Mouse (Mus musculus) WW6 (cell line): ENCODE results near the gene Cdc37l1.

ENCODE experiments used
- DNase-seq: peaks from one replicate; pipeline ENCODE4 v3.0.0-alpha.2; 2013; ENCODE audit warnings: low read depth, low spot score

The Cdc37l1 gene

DNA sequence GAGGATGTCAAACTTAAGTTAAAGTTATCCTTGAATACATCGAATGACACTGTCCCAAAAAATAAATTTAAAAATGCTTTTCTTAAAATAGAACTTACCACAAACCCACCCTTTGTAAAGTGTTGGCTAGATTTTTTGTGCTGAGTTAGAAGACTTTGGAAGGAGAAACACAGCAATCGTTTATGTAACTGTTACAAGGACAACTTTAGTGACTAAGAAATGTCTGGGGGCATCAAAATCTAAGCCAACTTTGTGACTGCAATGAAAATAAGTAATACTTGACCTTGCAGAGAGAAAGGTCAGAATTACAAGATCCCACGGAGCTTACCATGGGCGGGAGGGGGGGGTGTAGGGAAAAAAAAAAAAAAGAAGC, 56.8 kb downstream of the Cdc37l1 start:
- DNase-seq = no peak

DNA sequence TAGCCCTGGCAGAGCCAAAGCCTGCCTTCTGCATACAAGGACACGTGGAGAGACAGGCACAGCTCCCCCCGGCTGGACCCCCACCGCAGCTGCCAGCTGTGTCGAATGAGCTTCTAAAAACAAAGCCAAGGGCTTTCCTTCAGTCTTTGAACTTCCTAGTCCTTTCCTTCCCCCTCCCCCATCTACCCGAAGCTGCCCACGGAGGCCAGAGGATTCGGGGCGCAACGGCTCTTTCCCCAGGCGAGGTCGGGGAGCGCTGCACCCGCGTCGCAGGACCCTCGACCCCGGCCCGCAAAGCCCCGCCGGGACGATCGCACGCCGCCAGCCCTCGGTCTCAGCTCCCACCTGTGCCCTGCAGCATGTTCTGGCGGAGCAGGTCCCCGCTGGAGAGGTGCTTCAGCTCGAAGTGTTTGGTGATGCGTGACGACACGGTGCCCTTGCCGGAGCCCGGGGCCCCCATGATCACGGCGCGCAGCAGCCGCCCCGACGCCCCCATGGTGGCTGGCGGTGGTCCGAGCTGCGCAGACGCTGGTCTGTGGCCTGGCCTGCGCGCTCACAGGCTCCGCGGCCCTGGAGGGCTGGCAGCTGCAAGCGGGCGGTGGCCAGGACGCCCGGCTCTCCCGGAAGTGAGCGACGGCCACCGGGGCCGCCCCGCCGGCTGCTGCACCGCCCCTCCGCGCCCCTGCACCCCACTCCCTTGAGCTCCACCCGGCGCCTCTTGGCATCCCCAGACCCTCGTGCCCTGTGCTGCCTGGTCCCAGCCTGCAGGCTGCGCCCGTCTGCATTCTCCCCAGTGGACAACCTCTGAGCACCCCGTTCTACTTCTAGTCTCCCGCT, 57.4 kb downstream of the Cdc37l1 start, which contains the start of gene Ak3:
Ak3 (minus strand) TSS at position 628 of the 837 bp plus-strand sequence.
- DNase-seq = no peak

DNA sequence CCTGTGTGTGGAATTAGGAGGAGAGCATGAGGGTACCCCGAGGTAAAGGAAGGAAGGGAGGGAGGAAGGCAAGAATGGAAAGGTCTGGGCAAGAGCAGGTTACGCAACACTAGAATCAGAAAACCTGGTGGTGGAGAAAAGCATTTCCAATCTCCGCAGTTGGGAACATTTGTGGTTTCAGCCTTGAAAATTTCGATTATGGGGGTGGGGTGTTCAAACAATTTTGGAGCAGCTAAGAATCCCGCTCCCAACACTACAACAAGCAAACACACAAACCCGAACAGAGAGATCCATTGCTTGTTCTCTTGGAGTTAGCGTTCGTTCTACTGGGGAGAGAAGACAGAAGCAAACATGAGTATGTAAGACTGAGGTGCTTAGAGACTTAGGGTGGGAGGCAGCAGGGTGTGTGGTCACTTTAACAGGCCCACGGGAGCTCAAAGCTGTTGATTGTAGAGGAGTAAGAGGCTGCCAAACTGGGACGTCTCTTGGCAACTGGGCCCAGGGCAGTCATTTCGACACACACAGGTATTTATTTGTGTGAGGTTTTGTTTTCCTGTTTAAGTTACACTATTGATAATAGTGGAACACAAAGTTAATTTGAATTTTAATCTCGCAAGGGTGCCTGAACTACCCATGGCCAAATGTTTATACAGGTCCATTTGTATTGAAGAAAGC, 59.4 kb downstream of the Cdc37l1 start:
- DNase-seq = no peak

DNA sequence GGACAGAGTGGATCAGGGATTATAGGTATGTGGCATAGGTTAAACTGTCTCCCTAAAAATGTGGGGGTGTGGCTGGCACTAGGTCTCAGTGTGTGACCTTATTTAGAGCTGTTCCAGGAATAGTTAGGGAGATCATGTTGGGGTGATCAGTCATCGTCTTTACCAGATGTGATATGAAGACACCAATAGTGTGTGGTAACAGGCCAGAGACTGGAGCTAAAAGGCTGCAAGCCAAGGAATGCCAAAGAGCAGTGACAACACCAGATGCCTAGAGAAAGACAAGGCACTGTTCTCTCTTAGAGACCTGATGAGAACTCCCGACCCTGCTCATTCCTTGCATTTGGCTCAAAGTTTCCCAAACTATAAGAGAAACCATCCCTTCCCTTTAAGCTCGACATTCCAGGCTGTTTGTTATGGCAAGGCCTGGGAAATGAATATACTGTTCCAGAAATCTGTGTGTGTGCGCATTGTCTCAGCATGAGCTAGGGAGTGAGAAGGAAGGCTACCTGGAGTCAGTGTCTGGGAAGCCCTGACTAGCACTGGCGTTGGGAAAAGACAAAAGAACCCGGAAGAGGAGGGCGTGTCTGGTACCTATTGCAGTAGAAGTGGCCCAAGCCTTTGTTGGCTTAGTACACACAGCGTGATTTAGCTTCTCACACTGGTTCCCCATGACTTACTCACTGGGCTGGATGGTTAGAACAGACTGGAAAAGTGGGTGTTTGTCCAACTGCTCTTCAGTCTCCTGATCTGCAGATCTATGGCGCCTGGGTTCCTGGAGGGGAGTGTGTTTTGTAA, 60.2 kb downstream of the Cdc37l1 start:
- no peak for DNase-seq

DNA sequence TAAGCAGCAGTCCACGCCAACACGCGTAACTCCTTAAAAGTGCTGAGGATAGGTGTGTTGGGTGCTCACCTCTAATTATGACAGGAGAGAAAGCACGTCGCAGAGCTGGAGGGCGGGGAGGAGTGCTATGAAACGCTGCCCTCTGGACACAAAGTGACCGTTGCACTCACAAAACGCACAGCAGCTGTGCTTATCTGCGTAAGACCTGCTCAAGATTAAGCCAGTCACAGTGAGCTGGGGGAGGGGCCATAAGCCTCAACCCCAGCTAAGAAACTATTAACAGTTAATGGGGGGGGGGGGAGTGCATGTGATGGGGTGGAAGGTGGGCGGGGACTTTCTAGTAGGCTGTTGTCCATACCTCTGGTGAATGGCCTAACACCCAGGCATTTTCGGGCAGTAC, 62.6 kb downstream of the Cdc37l1 start:
- DNase-seq = no peak

DNA sequence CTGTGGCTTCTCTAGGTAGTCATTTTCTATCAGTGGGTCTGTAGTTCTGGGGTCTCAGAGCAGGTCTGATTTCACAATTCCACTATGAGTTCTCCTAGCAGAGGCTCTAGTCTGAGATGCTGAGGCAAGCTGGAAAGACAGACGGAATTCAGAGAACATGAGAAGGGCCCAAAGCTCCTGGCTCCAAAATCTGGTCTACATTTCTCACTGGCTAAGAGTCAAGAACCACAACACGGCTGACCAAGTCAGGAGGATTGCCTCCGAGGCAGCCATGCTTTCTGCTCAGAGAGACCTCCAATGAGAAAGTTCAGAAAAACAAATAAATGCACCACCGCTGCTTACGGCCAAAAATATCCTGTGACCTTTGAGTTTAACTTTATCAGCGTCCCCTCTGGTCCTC, 64.4 kb downstream of the Cdc37l1 start:
- no peak for DNase-seq

DNA sequence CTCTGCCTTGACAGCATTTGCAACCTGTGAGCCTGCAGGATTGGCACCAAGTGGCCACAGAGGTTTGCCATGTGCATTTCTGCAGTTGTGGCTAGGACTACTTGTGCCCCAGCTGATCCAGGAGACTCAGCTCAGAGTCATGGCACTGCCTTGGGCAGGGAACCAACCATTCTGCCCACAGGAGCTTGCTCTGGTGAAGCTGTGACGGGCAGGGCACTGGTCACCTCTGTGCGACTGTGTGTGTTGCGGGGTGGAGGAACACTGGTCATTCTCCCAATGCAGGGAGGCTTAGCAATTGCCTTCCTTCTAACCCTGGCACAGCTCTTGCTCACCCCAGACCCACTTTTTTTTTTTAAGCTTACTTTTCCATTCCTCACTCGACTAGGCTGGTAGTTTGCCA, 65.3 kb downstream of the Cdc37l1 start:
- DNase-seq = no peak

- no peak for DNase-seq
Observed at GRCm38 (mm10) chr19:29058741-29059140, 68.6 kb downstream of the Cdc37l1 start.

GRCm38 (mm10) chr19:29059688-29060087, 69.5 kb downstream of the Cdc37l1 start:
- DNase-seq = no peak

- no peak for DNase-seq
Observed at GRCm38 (mm10) chr19:29060299-29060698, 70.1 kb downstream of the Cdc37l1 start.

DNA sequence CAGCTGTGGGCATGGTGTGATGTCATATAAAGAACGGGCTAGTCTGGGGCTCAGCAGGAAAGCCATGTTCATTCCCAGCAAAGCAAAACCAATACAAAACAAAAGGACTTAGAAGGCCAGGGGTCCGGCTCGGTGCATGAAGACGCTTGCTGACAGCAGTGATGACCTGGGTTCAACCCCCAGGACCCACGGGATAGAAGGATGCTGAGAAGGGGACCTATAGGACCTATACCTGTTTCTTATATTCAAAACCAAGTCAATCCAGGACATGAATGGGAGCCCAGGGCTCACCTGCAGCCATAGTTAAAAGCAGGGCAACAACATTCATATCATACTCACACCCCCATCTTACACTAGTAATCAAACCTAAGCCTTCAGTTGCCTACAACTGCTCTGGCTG, 72.9 kb downstream of the Cdc37l1 start:
- DNase-seq = no peak

DNA sequence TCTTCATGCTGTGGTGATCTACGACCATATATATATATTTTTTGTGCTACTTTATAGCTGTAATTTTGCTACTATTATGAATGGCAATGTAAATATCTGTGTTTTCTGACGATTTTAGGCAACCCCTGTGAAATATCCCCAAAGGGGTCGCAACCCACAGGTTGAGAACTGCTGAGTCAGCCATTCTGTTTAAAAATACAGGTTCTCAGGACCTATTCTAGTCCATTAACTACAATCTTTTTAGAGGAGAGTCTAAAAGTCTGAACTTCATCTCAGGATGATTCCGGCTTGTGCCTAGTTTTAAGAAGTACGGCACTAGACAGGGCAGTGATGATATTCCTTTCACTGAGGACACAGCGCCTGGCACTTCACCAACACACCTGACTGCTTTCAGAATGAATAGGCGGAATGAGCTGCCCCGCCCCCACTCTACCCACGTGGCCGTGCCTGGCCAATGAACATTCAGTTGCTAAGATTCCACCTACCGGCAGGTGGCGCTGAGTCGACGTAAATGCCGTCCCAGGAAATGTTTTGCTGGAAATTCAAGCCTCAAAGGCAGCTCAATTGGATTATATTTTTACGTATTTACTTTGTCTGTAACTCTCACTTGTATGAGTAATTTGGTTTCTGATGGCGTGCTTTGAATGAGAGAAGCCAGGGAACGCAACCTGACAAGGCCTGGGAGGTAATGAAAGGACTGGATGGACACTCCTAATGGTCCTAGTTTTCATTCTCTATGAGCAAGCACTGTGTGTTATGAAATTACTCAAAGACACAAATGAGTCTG, 73.6 kb downstream of the Cdc37l1 start:
- DNase-seq = peak; percentile 71

- DNase-seq = no peak
Observed at GRCm38 (mm10) chr19:29064451-29065102, 74.4 kb downstream of the Cdc37l1 start.

GRCm38 (mm10) chr19:29066981-29067471, 76.9 kb downstream of the Cdc37l1 start:
- peak; percentile 67 for DNase-seq

DNA sequence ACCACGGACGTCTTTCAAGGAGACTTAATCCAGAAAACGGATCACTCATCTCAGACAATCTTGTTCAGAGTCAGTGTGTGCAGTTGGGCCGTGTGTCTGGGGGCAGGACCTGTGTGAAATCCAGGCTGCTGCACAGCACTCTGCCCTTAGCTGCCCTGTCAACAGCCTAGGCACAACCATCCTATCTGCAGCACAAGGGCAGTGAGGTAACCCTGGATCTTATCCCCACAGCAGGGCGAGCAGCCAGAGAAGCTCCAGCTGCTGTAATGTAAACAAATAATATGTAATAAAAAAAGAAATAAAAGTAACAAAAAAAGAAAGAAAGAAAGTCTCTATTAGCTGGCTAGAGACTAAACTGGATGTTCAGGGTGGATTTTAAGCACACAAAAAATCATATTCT, 79.0 kb downstream of the Cdc37l1 start:
- no peak for DNase-seq

DNA sequence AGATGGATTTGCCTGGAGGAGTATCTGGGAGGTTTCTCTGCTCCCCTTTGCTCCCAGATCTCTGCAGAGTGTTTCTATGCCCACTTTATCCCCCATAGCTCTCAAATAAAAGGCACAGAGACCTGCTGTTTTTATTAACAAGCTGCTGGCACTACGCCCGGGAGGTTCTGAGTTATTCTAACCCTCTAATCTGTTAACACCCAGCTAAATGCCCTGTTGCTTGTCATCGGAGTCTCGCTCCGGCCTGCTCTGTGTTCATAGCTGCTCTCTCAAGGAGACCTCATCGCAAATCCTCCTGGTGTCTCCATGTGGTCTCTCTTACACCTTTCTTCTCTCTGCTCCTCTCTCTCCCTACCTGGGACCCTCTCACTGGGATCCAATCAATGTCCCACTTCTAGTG, 84.7 kb downstream of the Cdc37l1 start:
- DNase-seq = no peak
